Mouse (Mus musculus) liver, embryonic 13.5 days (tissue): ENCODE data around the gene Gm21954. TPM values are rescaled to one million over a fixed set of nuclear protein-coding genes. Genes with fewer than 3 reads are reported as not detected.

Experiments
- ATAC-seq: fragments of 200-750 bp; cut with Nextera tagmentation; 2 replicates; pipeline ENCODE4 v1.8.0; 2017; ENCODE audit warnings: low read depth, mild to moderate bottlenecking, moderate number of reproducible peaks, moderate library complexity
- DNase-seq: peaks from one replicate; pipeline ENCODE4 v3.0.0; 2022
- H3K27ac ChIP-seq: fragments of 300-500 bp; sonication (generic); 2 replicates; pipeline ENCODE4 v1.5.1; 2015; ENCODE audit warnings: moderate library complexity, mild to moderate bottlenecking, inconsistent platforms
- H3K27me3 ChIP-seq: fragments of 300-500 bp; sonication (generic); 2 replicates; pipeline ENCODE4 v1.6.1; 2015; ENCODE audit warnings: mild to moderate bottlenecking, inconsistent platforms
- H3K36me3 ChIP-seq: fragments of 300-500 bp; sonication (generic); 2 replicates; pipeline ENCODE4 v1.6.1; 2015; ENCODE audit warnings: mild to moderate bottlenecking, inconsistent platforms
- H3K4me1 ChIP-seq: fragments of 300-500 bp; sonication (generic); replicated peaks from 2 replicates; pipeline ENCODE4 v1.6.1; 2015; ENCODE audit warnings: inconsistent platforms
- H3K4me2 ChIP-seq: fragments of 300-500 bp; sonication (generic); 2 replicates; pipeline ENCODE4 v1.6.1; 2015; ENCODE audit warnings: inconsistent platforms, mild to moderate bottlenecking, moderate library complexity
- H3K4me3 ChIP-seq: fragments of 300-500 bp; sonication (generic); replicated peaks from 2 replicates; pipeline ENCODE4 v1.5.1; 2015; ENCODE audit warnings: mild to moderate bottlenecking, inconsistent platforms
- H3K9ac ChIP-seq: fragments of 300-500 bp; sonication (generic); 2 replicates; pipeline ENCODE4 v1.6.1; 2015; ENCODE audit warnings: mild to moderate bottlenecking, inconsistent platforms
- H3K9me3 ChIP-seq: fragments of 300-500 bp; sonication (generic); replicated peaks from 2 replicates; pipeline ENCODE4 v1.6.1; 2016; ENCODE audit warnings: inconsistent platforms
- WGBS: fragments of 180-500 bp; shearing (Covaris S2); methylation state at CpG from one replicate; pipeline ENCODE4 v1.1.7; 2015; ENCODE audit not compliant: insufficient replicate concordance; 5-methylcytosine and 5-hydroxymethylcytosine counted together
- polyA plus RNA-seq: library from polyadenylated mRNA; unstranded; fragments of >200 nt; fragmentation: Nextera tagmentation; extraction: Ambion mirVana; gene quantifications from 2 replicates; pipeline ENCODE4 v1.2.1, GENCODE M21; 2015

The Gm21954 gene
- polyA plus RNA-seq, 1 experiment from 2014 or later, result not detected

GRCm38 (mm10) chr3:55461685-55462655 is 10.0 kb downstream of the Gm21954 start:
- ATAC-seq, result no peak
- H3K9me3 ChIP-seq, result no peaks in the 10 kb centered on the region
- no peak overlapping the region for H3K4me3 ChIP-seq
- DNase-seq, result no peak
- no peaks in the 10 kb centered on the region for H3K4me1 ChIP-seq
- no peaks in the 10 kb centered on the region for H3K36me3 ChIP-seq
- WGBS, result 7% methylated on average over 17 of the region's 17 CpGs
- H3K4me2 ChIP-seq, result no peak overlapping the region
- no peak overlapping the region for H3K27ac ChIP-seq
- H3K27me3 ChIP-seq, result 0 out of 2 replicates have a peak, but pooled peaks cover 2% of the 10 kb centered on the region
- no peak overlapping the region for H3K9ac ChIP-seq

- DNase-seq (no peak), ATAC-seq (no peak)
- H3K4me2 ChIP-seq, result no peak overlapping the region
- 0 out of 2 replicates have a peak, but pooled peaks cover 2% of the 10 kb centered on the region for H3K27me3 ChIP-seq
- H3K9ac ChIP-seq, result no peak overlapping the region
- 57% methylated on average over 3 of the region's 3 CpGs for WGBS
- H3K4me1 ChIP-seq, result no peaks in the 10 kb centered on the region
- no peaks in the 10 kb centered on the region for H3K36me3 ChIP-seq
- H3K9me3 ChIP-seq, result no peaks in the 10 kb centered on the region
- H3K4me3 ChIP-seq, result no peak overlapping the region
- H3K27ac ChIP-seq, result no peak overlapping the region
These were observed 10.9 kb downstream of the Gm21954 start for GRCm38 (mm10) chr3:55461092-55461491.

GRCm38 (mm10) chr3:55452464-55452863 is 19.5 kb downstream of the Gm21954 start:
- Histone ChIP-seq H3K9me3 (no peaks in the 10 kb centered on the region), H3K27ac (no peak overlapping the region), H3K27me3 (no peaks in the 10 kb centered on the region), H3K9ac (no peak overlapping the region), H3K4me2 (no peak overlapping the region), H3K36me3 (no peaks in the 10 kb centered on the region), H3K4me3 (no peak overlapping the region), H3K4me1 (no peaks in the 10 kb centered on the region)
- WGBS, result 58% methylated on average over 2 of the region's 2 CpGs
- ATAC-seq (no peak), DNase-seq (no peak)

- no peak overlapping the region for H3K4me2 ChIP-seq
- DNase-seq (no peak), ATAC-seq (no peak)
- H3K27me3 ChIP-seq, result no peaks in the 10 kb centered on the region
- H3K4me1 ChIP-seq, result no peaks in the 10 kb centered on the region
- 45% methylated on average over 3 of the region's 3 CpGs for whole genome bisulfite sequencing
- H3K4me3 ChIP-seq, result no peak overlapping the region
- no peak overlapping the region for H3K9ac ChIP-seq
- H3K9me3 ChIP-seq, result no peaks in the 10 kb centered on the region
- H3K27ac ChIP-seq, result no peak overlapping the region
- H3K36me3 ChIP-seq, result no peaks in the 10 kb centered on the region
These were observed 20.1 kb downstream of the Gm21954 start for GRCm38 (mm10) chr3:55451877-55452276.

GRCm38 (mm10) chr3:55451035-55451434 is 21.0 kb downstream of the Gm21954 start:
- ATAC-seq (no peak), DNase-seq (no peak)
- Histone ChIP-seq H3K4me2 (no peak overlapping the region), H3K9ac (no peak overlapping the region), H3K27me3 (no peaks in the 10 kb centered on the region), H3K27ac (no peak overlapping the region), H3K4me1 (no peaks in the 10 kb centered on the region), H3K36me3 (no peaks in the 10 kb centered on the region), H3K9me3 (no peaks in the 10 kb centered on the region), H3K4me3 (no peak overlapping the region)
- WGBS, result 78% methylated on average over 14 of the region's 14 CpGs

- H3K9ac ChIP-seq, result no peak overlapping the region
- no peak overlapping the region for H3K27ac ChIP-seq
- no peaks in the 10 kb centered on the region for H3K4me1 ChIP-seq
- H3K36me3 ChIP-seq, result no peaks in the 10 kb centered on the region
- ATAC-seq, result no peak
- H3K4me3 ChIP-seq, result no peak overlapping the region
- DNase-seq, result no peak
- no peaks in the 10 kb centered on the region for H3K27me3 ChIP-seq
- WGBS, result 69% methylated on average over 2 of the region's 2 CpGs
- no peaks in the 10 kb centered on the region for H3K9me3 ChIP-seq
- H3K4me2 ChIP-seq, result no peak overlapping the region
These were observed 22.9 kb downstream of the Gm21954 start for GRCm38 (mm10) chr3:55449148-55449547.

GRCm38 (mm10) chr3:55447486-55448460 is 24.2 kb downstream of the Gm21954 start:
- no peak overlapping the region for H3K9ac ChIP-seq
- 74% methylated on average over 5 of the region's 5 CpGs for WGBS
- no peak for ATAC-seq
- H3K4me2 ChIP-seq, result no peak overlapping the region
- no peaks in the 10 kb centered on the region for H3K36me3 ChIP-seq
- H3K4me1 ChIP-seq, result no peaks in the 10 kb centered on the region
- no peaks in the 10 kb centered on the region for H3K9me3 ChIP-seq
- no peak overlapping the region for H3K4me3 ChIP-seq
- no peak overlapping the region for H3K27ac ChIP-seq
- H3K27me3 ChIP-seq, result no peaks in the 10 kb centered on the region
- DNase-seq, result no peak

GRCm38 (mm10) chr3:55446681-55447080 is 25.3 kb downstream of the Gm21954 start:
- Histone ChIP-seq H3K27me3 (no peaks in the 10 kb centered on the region), H3K9me3 (no peaks in the 10 kb centered on the region), H3K4me2 (no peak overlapping the region), H3K36me3 (no peaks in the 10 kb centered on the region), H3K4me3 (no peak overlapping the region), H3K27ac (no peak overlapping the region), H3K9ac (no peak overlapping the region), H3K4me1 (no peaks in the 10 kb centered on the region)
- no peak for DNase-seq
- no peak for ATAC-seq
- WGBS, result 71% methylated on average over 7 of the region's 7 CpGs

GRCm38 (mm10) chr3:55443725-55444124 is 28.3 kb downstream of the Gm21954 start:
- DNase-seq, result no peak
- WGBS, result 56% methylated on average over 2 of the region's 2 CpGs
- H3K4me3 ChIP-seq, result no peak overlapping the region
- H3K27ac ChIP-seq, result no peak overlapping the region
- H3K4me1 ChIP-seq, result no peaks in the 10 kb centered on the region
- H3K27me3 ChIP-seq, result no peaks in the 10 kb centered on the region
- no peak overlapping the region for H3K4me2 ChIP-seq
- no peak overlapping the region for H3K9ac ChIP-seq
- no peaks in the 10 kb centered on the region for H3K36me3 ChIP-seq
- ATAC-seq, result no peak
- H3K9me3 ChIP-seq, result no peaks in the 10 kb centered on the region

- H3K9ac ChIP-seq, result no peak overlapping the region
- 60% methylated on average over 8 of the region's 8 CpGs for WGBS
- DNase-seq, result no peak
- no peak for ATAC-seq
- no peaks in the 10 kb centered on the region for H3K36me3 ChIP-seq
- H3K4me2 ChIP-seq, result no peak overlapping the region
- H3K27ac ChIP-seq, result no peak overlapping the region
- no peaks in the 10 kb centered on the region for H3K27me3 ChIP-seq
- no peaks in the 10 kb centered on the region for H3K4me1 ChIP-seq
- H3K4me3 ChIP-seq, result no peak overlapping the region
- no peaks in the 10 kb centered on the region for H3K9me3 ChIP-seq
These were observed 28.7 kb downstream of the Gm21954 start for GRCm38 (mm10) chr3:55443271-55443670.

GRCm38 (mm10) chr3:55442012-55442645 is 29.9 kb downstream of the Gm21954 start:
- no peaks in the 10 kb centered on the region for H3K27me3 ChIP-seq
- no peak for ATAC-seq

More at GRCm38 (mm10) chr3:55442012-55442645, 29.9 kb downstream of the Gm21954 start:
- WGBS, result 61% methylated on average over 11 of the region's 11 CpGs
- H3K4me2 ChIP-seq, result no peak overlapping the region
- H3K9ac ChIP-seq, result no peak overlapping the region
- no peak overlapping the region for H3K27ac ChIP-seq
- H3K4me1 ChIP-seq, result no peaks in the 10 kb centered on the region
- no peak overlapping the region for H3K4me3 ChIP-seq
- no peaks in the 10 kb centered on the region for H3K9me3 ChIP-seq
- H3K36me3 ChIP-seq, result no peaks in the 10 kb centered on the region
- DNase-seq, result no peak
